Mouse (Mus musculus): ENCODE results near the gene Rps27rt. TPM values are rescaled to one million over a fixed set of nuclear protein-coding genes. Genes with fewer than 3 reads are reported as not detected.

The Rps27rt gene
- total and polyA plus RNA-seq, 2 experiments, result 7.2 to 12.2 TPM

DNA sequence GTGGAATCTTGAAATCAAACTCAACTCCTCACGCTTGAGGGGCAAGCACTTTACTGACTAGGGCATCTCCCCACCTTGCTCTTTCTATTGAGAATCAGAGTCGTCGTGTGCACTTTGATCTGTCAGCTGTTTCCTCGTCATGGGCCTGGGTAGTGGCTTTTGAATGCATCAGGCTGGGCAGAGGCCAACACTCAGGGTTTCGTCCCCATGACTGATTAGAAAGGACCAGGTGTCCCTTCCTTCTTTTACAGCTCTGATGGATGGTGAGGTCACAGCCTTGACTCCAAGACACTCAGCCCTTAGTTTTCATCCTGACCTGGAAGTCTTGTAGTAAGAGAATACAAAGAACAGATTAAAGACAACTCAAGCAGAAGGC, 17.2 kb upstream of the Rps27rt start:
- Histone ChIP-seq H3K4me3 (ENCODE audit: insufficient read depth, low read depth, low read length) (no peak overlapping the region), H3K9ac (ENCODE audit: low read depth, low read length) (no peak overlapping the region), H3K79me2 (ENCODE audit: control insufficient read depth, insufficient read depth, low read length) (no peaks in the 10 kb centered on the region), H3K27ac (replicated peaks; ENCODE audit: insufficient read depth, low read depth, low read length) (no peak overlapping the region), H3K4me1 (ENCODE audit: control insufficient read depth, insufficient read depth, low read length) (no peaks in the 10 kb centered on the region), H3K36me3 (ENCODE audit: control insufficient read depth, insufficient read depth, low read length) (no peaks in the 10 kb centered on the region), H3K27me3 (ENCODE audit: control insufficient read depth, insufficient read depth, low read length) (no peaks in the 10 kb centered on the region)
- no peak for DNase-seq (ENCODE audit: extremely low read depth, low read depth, low spot score)
- 74% methylated on average over 5 of the region's 5 CpGs for WGBS
- TF ChIP-seq CTCF (IDR thresholded peaks at IDR 0.05; ENCODE audit: low read depth, low read length) (no peak), POLR2A (IDR thresholded peaks at IDR 0.05; ENCODE audit: extremely low read depth, insufficient read depth, low read length) (no peak)

DNA sequence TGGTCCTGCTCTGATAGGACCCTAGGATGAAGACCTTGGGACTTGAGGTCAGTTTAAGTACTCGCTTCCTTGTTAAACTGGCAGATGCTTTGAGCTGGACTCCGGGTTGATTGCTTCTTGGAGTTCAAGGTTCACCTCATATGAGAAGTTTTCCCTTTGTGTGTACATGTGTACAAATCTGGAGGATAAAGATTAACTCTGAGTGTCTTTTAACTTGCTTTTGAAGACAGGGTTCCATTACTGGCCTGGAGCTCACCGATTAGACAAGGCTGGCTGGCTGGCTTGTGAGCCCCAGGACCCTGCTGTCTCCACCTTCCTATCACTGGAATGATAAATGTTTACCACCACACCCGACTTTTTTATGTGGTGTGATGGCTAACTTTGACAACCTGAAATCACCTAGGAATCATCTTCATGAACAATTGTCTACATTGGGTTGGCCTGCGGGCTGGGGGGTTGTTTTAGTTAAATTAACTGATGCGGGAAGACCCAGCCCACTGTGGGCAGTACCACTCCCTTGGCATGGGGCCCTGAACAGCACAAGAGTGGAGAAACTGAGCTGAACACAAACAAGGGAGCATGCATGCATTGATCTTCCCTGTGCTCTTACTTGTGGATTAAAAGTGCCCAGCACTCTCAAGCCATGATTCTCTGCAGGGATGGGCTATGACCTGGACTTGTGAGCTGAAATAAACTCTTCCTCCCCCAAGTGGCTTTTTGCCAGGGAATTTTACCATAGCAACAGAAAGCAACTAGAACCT, 16.7 kb upstream of the Rps27rt start:
- DNase-seq (ENCODE audit: extremely low read depth, low read depth, low spot score), result no peak
- no peak overlapping the region for H3K9ac ChIP-seq (ENCODE audit: low read depth, low read length)
- TF ChIP-seq CTCF (IDR thresholded peaks at IDR 0.05; ENCODE audit: low read depth, low read length) (no peak), POLR2A (IDR thresholded peaks at IDR 0.05; ENCODE audit: extremely low read depth, insufficient read depth, low read length) (no peak)
- H3K4me1 ChIP-seq (ENCODE audit: control insufficient read depth, insufficient read depth, low read length), result no peaks in the 10 kb centered on the region
- H3K27me3 ChIP-seq (ENCODE audit: control insufficient read depth, insufficient read depth, low read length), result no peaks in the 10 kb centered on the region
- no peaks in the 10 kb centered on the region for H3K79me2 ChIP-seq (ENCODE audit: control insufficient read depth, insufficient read depth, low read length)
- WGBS, result 84% methylated on average over 6 of the region's 6 CpGs
- no peaks in the 10 kb centered on the region for H3K36me3 ChIP-seq (ENCODE audit: control insufficient read depth, insufficient read depth, low read length)
- H3K27ac ChIP-seq (replicated peaks; ENCODE audit: insufficient read depth, low read depth, low read length), result no peak overlapping the region
- no peak overlapping the region for H3K4me3 ChIP-seq (ENCODE audit: insufficient read depth, low read depth, low read length)

DNA sequence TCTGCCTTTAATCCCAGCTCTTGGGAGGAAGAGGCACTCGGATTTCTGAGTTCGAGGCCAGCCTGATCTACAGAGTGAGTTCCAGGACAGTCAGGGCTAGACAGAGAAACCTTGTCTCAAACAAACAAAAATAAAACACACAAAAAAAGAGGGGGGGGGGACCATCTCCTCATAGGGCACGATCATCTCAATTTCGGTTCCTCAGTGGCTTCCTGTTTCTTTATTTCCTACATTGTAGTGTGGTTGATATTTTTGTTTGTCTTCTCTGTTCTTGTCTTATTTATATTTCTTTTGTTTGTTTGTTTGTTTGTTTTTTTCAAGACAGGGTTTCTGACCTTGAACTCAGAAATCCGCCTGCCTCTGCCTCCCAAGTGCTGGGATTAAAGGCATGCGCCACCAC, 13.9 kb upstream of the Rps27rt start:
- no peak overlapping the region for H3K9ac ChIP-seq (ENCODE audit: low read depth, low read length)
- WGBS, result 94% methylated on average over 6 of the region's 6 CpGs
- TF ChIP-seq POLR2A (IDR thresholded peaks at IDR 0.05; ENCODE audit: extremely low read depth, insufficient read depth, low read length), result no peak

DNA sequence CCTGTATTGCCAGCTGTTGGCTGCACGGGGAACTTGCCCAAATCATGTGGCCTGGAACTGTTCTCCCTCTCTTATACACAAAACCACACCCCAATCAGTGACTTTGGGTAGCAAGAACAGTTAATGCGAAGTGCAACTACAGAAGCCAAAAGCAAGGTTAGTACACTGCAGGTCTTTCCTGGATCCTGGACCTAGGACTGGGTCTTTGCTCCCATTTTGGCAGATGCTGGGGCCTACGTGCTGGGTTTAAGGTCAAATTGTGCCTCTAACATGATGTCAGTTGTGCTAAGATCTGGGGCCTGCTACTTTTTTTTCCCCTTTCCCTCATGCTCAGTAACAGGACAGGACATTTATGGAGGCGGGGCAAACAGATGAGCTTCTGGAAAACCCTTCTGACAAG, 13.2 kb upstream of the Rps27rt start:
- no peaks in the 10 kb centered on the region for H3K27me3 ChIP-seq (ENCODE audit: control insufficient read depth, insufficient read depth, low read length)
- no peak overlapping the region for H3K4me3 ChIP-seq (ENCODE audit: insufficient read depth, low read depth, low read length)
- H3K4me1 ChIP-seq (ENCODE audit: control insufficient read depth, insufficient read depth, low read length), result no peaks in the 10 kb centered on the region
- no peak for DNase-seq (ENCODE audit: extremely low read depth, low read depth, low spot score)
- H3K79me2 ChIP-seq (ENCODE audit: control insufficient read depth, insufficient read depth, low read length), result no peaks in the 10 kb centered on the region
- WGBS, result 96% methylated on average over 4 of the region's 4 CpGs
- no peak overlapping the region for H3K9ac ChIP-seq (ENCODE audit: low read depth, low read length)
- TF ChIP-seq CTCF (IDR thresholded peaks at IDR 0.05; ENCODE audit: low read depth, low read length), result no peak
- TF ChIP-seq POLR2A (IDR thresholded peaks at IDR 0.05; ENCODE audit: extremely low read depth, insufficient read depth, low read length), result no peak
- no peak overlapping the region for H3K27ac ChIP-seq (replicated peaks; ENCODE audit: insufficient read depth, low read depth, low read length)
- no peaks in the 10 kb centered on the region for H3K36me3 ChIP-seq (ENCODE audit: control insufficient read depth, insufficient read depth, low read length)

More for the DNA sequence above, 13.9 kb upstream of the Rps27rt start:
- Histone ChIP-seq H3K36me3 (ENCODE audit: control insufficient read depth, insufficient read depth, low read length) (no peaks in the 10 kb centered on the region), H3K4me1 (ENCODE audit: control insufficient read depth, insufficient read depth, low read length) (no peaks in the 10 kb centered on the region), H3K27me3 (ENCODE audit: control insufficient read depth, insufficient read depth, low read length) (no peaks in the 10 kb centered on the region), H3K79me2 (ENCODE audit: control insufficient read depth, insufficient read depth, low read length) (no peaks in the 10 kb centered on the region), H3K4me3 (ENCODE audit: insufficient read depth, low read depth, low read length) (no peak overlapping the region), H3K27ac (replicated peaks; ENCODE audit: insufficient read depth, low read depth, low read length) (no peak overlapping the region)
- no peak for DNase-seq (ENCODE audit: extremely low read depth, low read depth, low spot score)

DNA sequence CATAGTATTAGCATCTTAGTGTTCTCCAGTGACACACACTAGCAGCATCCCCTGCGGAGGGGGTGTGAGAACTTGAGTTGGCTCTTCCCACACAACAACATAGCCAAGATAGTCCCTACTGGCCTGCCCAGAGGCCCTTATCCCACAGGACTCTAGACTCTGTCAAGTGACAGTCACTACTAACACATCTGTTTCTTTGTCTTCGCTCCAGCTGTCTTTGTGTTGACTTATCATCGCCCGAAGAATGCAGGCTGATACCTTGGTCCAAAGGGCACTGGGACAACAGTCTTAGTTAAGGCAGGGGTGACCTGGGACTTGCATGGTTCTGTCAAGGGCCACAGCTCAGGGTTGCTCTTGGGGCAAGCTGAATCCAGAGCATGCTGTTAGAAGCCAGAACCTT, 12.7 kb upstream of the Rps27rt start:
- no peaks in the 10 kb centered on the region for H3K79me2 ChIP-seq (ENCODE audit: control insufficient read depth, insufficient read depth, low read length)
- H3K36me3 ChIP-seq (ENCODE audit: control insufficient read depth, insufficient read depth, low read length), result no peaks in the 10 kb centered on the region
- H3K27me3 ChIP-seq (ENCODE audit: control insufficient read depth, insufficient read depth, low read length), result no peaks in the 10 kb centered on the region
- H3K27ac ChIP-seq (replicated peaks; ENCODE audit: insufficient read depth, low read depth, low read length), result no peak overlapping the region
- H3K4me1 ChIP-seq (ENCODE audit: control insufficient read depth, insufficient read depth, low read length), result no peaks in the 10 kb centered on the region
- DNase-seq (ENCODE audit: extremely low read depth, low read depth, low spot score), result no peak
- no peak overlapping the region for H3K4me3 ChIP-seq (ENCODE audit: insufficient read depth, low read depth, low read length)
- TF ChIP-seq POLR2A (IDR thresholded peaks at IDR 0.05; ENCODE audit: extremely low read depth, insufficient read depth, low read length) (no peak), CTCF (IDR thresholded peaks at IDR 0.05; ENCODE audit: low read depth, low read length) (no peak)
- H3K9ac ChIP-seq (ENCODE audit: low read depth, low read length), result no peak overlapping the region
- 69% methylated on average over 4 of the region's 4 CpGs for WGBS

DNA sequence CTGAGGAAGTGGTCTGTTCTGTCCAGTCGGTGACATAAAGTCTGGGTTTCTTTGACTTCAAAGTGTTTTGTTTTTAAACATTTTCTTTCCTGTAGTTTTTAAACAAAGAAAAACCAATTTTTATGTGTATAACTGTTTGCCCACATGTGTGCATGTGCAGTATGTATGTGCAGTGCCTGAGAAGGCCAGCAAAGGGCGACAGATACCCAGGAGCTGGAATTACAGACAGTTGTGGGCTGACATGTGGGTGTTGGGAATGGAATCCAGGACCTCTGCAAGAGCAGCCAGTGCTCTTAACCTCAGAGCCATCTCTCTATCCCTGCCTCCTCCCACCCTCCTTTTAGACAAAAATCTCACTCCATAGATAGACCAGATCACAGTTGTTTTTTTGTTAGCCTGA, 10.0 kb upstream of the Rps27rt start:
- WGBS, result 99% methylated on average over 2 of the region's 2 CpGs
- no peaks in the 10 kb centered on the region for H3K79me2 ChIP-seq (ENCODE audit: control insufficient read depth, insufficient read depth, low read length)
- no peak overlapping the region for H3K9ac ChIP-seq (ENCODE audit: low read depth, low read length)
- DNase-seq (ENCODE audit: extremely low read depth, low read depth, low spot score), result no peak
- no peaks in the 10 kb centered on the region for H3K27me3 ChIP-seq (ENCODE audit: control insufficient read depth, insufficient read depth, low read length)
- H3K4me3 ChIP-seq (ENCODE audit: insufficient read depth, low read depth, low read length), result no peak overlapping the region
- H3K27ac ChIP-seq (replicated peaks; ENCODE audit: insufficient read depth, low read depth, low read length), result no peak overlapping the region
- H3K4me1 ChIP-seq (ENCODE audit: control insufficient read depth, insufficient read depth, low read length), result no peaks in the 10 kb centered on the region
- H3K36me3 ChIP-seq (ENCODE audit: control insufficient read depth, insufficient read depth, low read length), result no peaks in the 10 kb centered on the region
- no peak for TF ChIP-seq CTCF (IDR thresholded peaks at IDR 0.05; ENCODE audit: low read depth, low read length)
- TF ChIP-seq POLR2A (IDR thresholded peaks at IDR 0.05; ENCODE audit: extremely low read depth, insufficient read depth, low read length), result no peak
